Mouse (Mus musculus) lung, embryonic 15.5 days (tissue): Measurements from ENCODE around the gene Eif2s3x. TPM values are rescaled to one million over a fixed set of nuclear protein-coding genes. Genes with fewer than 3 reads are reported as not detected.

ENCODE experiments used
- ATAC-seq: fragments of 200-750 bp; cut with Nextera tagmentation; 2 replicates; pipeline ENCODE4 v1.8.0; 2017; ENCODE audit warnings: moderate number of reproducible peaks, borderline replicate concordance; ENCODE audit not compliant: low FRiP score, low TSS enrichment; ENCODE audit errors: extremely low read depth
- H3K27ac ChIP-seq: fragments of 300-500 bp; sonication (generic); 2 replicates; pipeline ENCODE4 v1.5.1; 2015; ENCODE audit warnings: moderate library complexity, mild to moderate bottlenecking, inconsistent platforms
- H3K27me3 ChIP-seq: fragments of 300-500 bp; sonication (generic); 2 replicates; pipeline ENCODE4 v1.6.1; 2015; ENCODE audit warnings: inconsistent platforms
- H3K36me3 ChIP-seq: fragments of 300-500 bp; sonication (generic); 2 replicates; pipeline ENCODE4 v1.6.1; 2015; ENCODE audit warnings: inconsistent platforms
- H3K4me1 ChIP-seq: fragments of 300-500 bp; sonication (generic); 2 replicates; pipeline ENCODE4 v1.6.1; 2015; ENCODE audit warnings: inconsistent platforms
- H3K4me2 ChIP-seq: fragments of 300-500 bp; sonication (generic); 2 replicates; pipeline ENCODE4 v1.6.1; 2015; ENCODE audit warnings: inconsistent platforms, mild to moderate bottlenecking, moderate library complexity
- H3K4me3 ChIP-seq: fragments of 300-500 bp; sonication (generic); 2 replicates; pipeline ENCODE4 v1.5.1; 2015; ENCODE audit warnings: mild to moderate bottlenecking, inconsistent platforms
- H3K9ac ChIP-seq: fragments of 300-500 bp; sonication (generic); 2 replicates; pipeline ENCODE4 v1.6.1; 2015; ENCODE audit warnings: inconsistent platforms
- H3K9me3 ChIP-seq: fragments of 300-500 bp; sonication (generic); 2 replicates; pipeline ENCODE4 v1.6.1; 2016; ENCODE audit warnings: inconsistent platforms
- WGBS: fragments of 180-500 bp; shearing (Covaris S2); methylation state at CpG from one replicate; pipeline ENCODE4 v1.1.7; 2015; 5-methylcytosine and 5-hydroxymethylcytosine counted together
- polyA plus RNA-seq: library from polyadenylated mRNA; unstranded; fragments of >200 nt; fragmentation: Nextera tagmentation; extraction: Ambion mirVana; gene quantifications from 2 replicates; pipeline ENCODE4 v1.2.1, GENCODE M21; 2015

Gene Eif2s3x
- polyA plus RNA-seq, 1 experiment from 2014 or later: 73.5 TPM

DNA sequence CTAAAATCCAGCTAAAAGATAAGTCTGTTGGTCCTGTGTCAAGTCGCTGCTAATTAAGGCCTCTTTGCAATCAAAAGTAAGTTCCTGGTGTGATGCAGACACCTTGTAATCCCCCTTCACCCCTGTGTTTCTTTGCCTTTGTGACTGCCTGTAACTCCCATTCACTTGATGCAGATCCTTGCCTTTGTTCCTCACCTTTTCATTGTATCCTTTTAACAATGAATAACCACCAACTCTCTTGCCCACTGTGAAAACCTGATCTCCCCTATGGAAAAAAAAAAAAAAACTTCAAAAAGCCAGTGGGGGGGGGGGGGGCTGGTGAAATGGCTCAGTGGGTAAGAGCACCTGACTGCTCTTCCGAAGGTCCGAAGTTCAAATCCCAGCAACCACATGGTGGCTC is 28.8 kb downstream of the Eif2s3x start:
- Histone ChIP-seq H3K4me3 (no peak overlapping the region), H3K4me1 (no peaks in the 10 kb centered on the region), H3K27me3 (peaks cover 17% of the 10 kb centered on the region; the same call in 1 of the 2 replicates), H3K36me3 (no peaks in the 10 kb centered on the region), H3K9me3 (no peaks in the 10 kb centered on the region), H3K4me2 (no peak overlapping the region), H3K9ac (no peak overlapping the region), H3K27ac (no peak overlapping the region)
- no peak for ATAC-seq
- WGBS: 9% methylated on average over 1 of the region's 3 CpGs

DNA sequence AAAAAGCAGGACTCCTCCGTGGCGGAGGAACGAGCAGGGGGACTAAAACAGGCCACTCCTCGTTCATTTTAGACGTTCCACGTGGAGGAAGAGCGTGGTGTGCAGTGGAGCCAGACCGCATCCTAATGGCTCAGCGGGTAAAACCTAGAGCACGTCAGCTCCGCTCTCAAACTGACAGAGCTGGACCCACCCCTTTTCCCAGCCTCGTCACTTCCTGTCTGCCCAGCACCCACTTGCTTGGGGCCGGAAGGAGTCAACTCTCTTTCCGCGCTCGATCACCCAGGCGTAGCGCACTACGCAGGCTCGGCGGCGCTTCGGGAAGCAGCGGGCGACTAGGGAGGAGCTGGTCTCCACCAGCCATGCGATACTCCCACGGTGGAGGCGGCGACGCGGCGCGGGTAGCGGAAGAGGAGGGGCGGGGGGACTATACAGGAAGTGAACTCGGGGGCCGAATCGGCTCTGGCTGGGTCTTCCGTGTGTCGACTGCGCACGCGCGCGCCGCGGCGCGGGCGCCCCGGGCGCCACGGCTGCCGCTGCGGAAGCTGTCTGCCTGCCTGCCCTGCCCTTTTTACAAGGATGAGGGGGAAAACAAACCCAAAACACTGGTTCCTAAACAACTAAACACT is 34.8 kb downstream of the Eif2s3x start:
- H3K4me1 ChIP-seq: peaks cover 3% of the 10 kb centered on the region; the same call in 1 of the 2 replicates
- peaks cover 18% of the 10 kb centered on the region for H3K27me3 ChIP-seq
- peak overlapping the region; percentile 99 for H3K27ac ChIP-seq
- H3K4me2 ChIP-seq: peak overlapping the region; percentile 74
- peak overlapping the region; percentile 56 for H3K9ac ChIP-seq
- H3K9me3 ChIP-seq: no peaks in the 10 kb centered on the region
- WGBS: 1% methylated on average over 45 of the region's 55 CpGs
- peak overlapping the region; percentile 55 for H3K4me3 ChIP-seq
- no peaks in the 10 kb centered on the region for H3K36me3 ChIP-seq
- ATAC-seq: peak; percentile 98

DNA sequence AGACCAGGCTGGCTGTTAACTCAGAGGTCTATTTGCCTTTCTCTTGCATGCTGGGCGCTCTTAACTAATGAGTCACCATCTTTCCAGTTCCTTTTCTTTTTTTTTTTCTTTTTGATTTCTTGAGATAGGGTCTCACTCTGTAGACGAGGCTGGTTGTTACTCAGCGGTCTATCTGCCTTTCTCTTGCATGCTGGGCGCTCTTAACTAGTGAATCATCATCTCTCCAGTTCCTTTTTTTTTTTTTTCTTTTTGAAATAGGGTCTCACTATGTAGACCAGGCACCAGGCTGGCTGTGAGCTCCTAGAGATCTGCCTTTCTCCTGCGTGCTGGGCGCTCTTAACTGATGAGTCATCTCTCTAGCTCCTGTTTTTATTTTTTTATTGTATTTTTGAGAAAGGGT is 43.3 kb downstream of the Eif2s3x start:
- Histone ChIP-seq H3K27ac (no peak overlapping the region), H3K4me3 (no peak overlapping the region), H3K9ac (no peak overlapping the region), H3K4me1 (no peaks in the 10 kb centered on the region), H3K9me3 (no peaks in the 10 kb centered on the region), H3K36me3 (no peaks in the 10 kb centered on the region), H3K27me3 (peaks cover 32% of the 10 kb centered on the region), H3K4me2 (no peak overlapping the region)
- ATAC-seq: no peak
- WGBS: 75% methylated on average over 6 of the region's 6 CpGs

DNA sequence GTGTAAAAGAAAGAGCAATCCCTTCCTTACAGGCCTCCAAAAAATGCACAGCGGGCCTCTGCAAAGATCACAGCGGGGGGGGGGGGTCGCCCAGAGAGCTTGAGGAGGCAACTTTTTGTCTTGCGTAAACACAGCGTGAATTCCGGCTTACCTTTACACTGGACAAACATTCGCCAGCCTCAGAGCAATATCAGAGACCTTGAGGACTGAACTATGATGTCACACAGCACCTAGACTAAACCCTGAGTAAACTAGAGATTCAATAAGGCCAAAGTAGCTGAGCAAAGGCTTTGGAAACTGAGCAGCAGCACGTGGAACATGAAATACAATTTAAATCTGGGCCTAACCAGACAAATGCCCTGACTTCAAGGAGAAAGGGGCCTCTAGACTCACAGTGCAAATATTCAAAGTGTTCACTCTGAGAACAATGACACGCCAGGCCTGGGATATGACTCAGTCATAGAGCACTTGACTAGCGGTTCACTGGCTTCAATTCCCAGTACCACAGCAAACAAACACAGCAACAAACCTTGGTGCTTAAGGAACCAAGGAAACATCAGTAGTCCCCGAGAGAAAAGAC is 60.3 kb downstream of the Eif2s3x start:
- H3K4me2 ChIP-seq: no peak overlapping the region
- H3K4me3 ChIP-seq: no peak overlapping the region
- ATAC-seq: no peak
- no peaks in the 10 kb centered on the region for H3K4me1 ChIP-seq
- 32% methylated on average over 11 of the region's 11 CpGs for WGBS
- H3K36me3 ChIP-seq: no peaks in the 10 kb centered on the region
- H3K27me3 ChIP-seq: peaks cover 55% of the 10 kb centered on the region
- peak overlapping the region; percentile 29; the same call in 1 of the 2 replicates for H3K27ac ChIP-seq
- H3K9ac ChIP-seq: no peak overlapping the region
- no peaks in the 10 kb centered on the region for H3K9me3 ChIP-seq

DNA sequence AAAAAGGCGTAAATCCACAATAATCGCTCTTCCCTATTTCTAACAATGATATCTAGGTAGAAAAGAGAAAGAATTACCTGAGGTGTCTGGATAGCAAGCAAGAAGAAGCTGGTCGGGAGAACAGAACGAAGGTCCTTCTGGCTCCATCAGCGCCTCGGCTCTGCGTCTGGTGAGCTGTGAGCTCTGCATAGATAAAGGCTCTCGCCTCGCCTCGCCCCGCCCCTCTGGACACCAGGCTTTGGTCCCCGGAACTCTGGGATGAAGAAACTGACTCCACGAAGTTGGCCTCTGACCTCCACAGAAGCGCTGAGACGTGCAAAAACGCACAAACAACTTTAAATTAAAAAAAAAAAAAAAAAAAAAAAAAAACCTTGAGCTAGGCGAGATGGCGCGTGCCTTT is 62.2 kb downstream of the Eif2s3x start:
- no peak for ATAC-seq
- no peak overlapping the region for H3K4me3 ChIP-seq
- no peaks in the 10 kb centered on the region for H3K36me3 ChIP-seq
- no peak overlapping the region for H3K27ac ChIP-seq
- no peaks in the 10 kb centered on the region for H3K4me1 ChIP-seq
- 77% methylated on average over 19 of the region's 19 CpGs for WGBS
- H3K9ac ChIP-seq: no peak overlapping the region
- peaks cover 56% of the 10 kb centered on the region for H3K27me3 ChIP-seq
- no peaks in the 10 kb centered on the region for H3K9me3 ChIP-seq
- no peak overlapping the region for H3K4me2 ChIP-seq

- no peak for ATAC-seq
- Histone ChIP-seq H3K27ac (no peak overlapping the region), H3K4me2 (no peak overlapping the region), H3K27me3 (peaks cover 54% of the 10 kb centered on the region), H3K9me3 (no peaks in the 10 kb centered on the region), H3K4me1 (no peaks in the 10 kb centered on the region), H3K9ac (no peak overlapping the region), H3K4me3 (no peak overlapping the region), H3K36me3 (no peaks in the 10 kb centered on the region)
- WGBS: 57% methylated on average over 7 of the region's 7 CpGs
These were observed 70.5 kb downstream of the Eif2s3x start for GRCm38 (mm10) chrX:94142004-94142771.

- Histone ChIP-seq H3K9ac (no peak overlapping the region), H3K4me3 (no peak overlapping the region), H3K27ac (no peak overlapping the region), H3K9me3 (no peaks in the 10 kb centered on the region), H3K4me2 (no peak overlapping the region), H3K36me3 (no peaks in the 10 kb centered on the region), H3K27me3 (peaks cover 48% of the 10 kb centered on the region), H3K4me1 (no peaks in the 10 kb centered on the region)
- ATAC-seq: no peak
- 90% methylated on average over 1 of the region's 1 CpGs for WGBS
These were observed 72.6 kb downstream of the Eif2s3x start for GRCm38 (mm10) chrX:94140080-94140479.

Other genes starting within 250 kb of the Eif2s3x start
- not detected in 2 replicates for gene AU015836, start 244.2 kb downstream of the Eif2s3x start, polyA plus RNA-seq
- gene Zfx, start 89.2 kb downstream of the Eif2s3x start, polyA plus RNA-seq: 33.9 and 36.7 TPM in 2 replicates
- 7.6 and 7.7 TPM in 2 replicates for gene Klhl15, start 21.7 kb upstream of the Eif2s3x start, polyA plus RNA-seq
- not detected in 2 replicates for gene Fam90a1b, start 153.9 kb upstream of the Eif2s3x start, polyA plus RNA-seq
- 76.3 and 76.7 TPM in 2 replicates for gene Apoo, start 154.3 kb upstream of the Eif2s3x start, polyA plus RNA-seq